24 mouse cellular contexts compared by ENCODE assay signal in the genomic region with DNA sequence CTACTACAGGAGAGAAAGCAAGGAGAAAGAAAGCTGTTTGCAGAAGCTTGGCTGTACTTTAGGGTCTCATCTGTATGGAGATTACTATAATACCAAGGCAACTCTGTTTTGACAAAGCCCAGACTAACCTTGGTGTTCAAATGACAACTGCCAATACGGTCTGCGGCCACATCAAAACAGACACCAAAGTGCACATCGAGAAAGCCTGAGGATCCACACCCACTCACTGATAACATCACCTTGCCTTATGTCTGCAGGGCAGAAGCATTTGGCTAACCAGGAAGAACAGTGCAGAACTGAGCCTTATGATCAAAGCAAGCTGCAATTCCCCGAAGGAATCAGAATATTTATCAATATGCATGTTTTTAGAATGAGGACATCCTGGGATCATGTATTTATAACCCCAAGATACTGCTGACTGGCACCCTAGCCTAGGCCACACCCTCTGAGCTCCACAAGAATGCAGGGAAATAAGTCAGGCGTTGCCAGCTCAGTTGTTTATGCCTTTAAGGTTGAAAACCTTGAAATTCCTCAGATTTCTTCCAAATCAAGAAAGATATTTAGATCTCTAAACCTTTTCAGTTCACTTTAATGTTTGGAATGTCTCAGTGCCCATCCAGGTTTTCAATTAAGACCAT.
DNase-seq lines count a peak whose midpoint lies in the region; ATAC-seq and TF ChIP-seq lines count a peak whose summit lies in the region.
"Had no signal": no experiment of that assay in that cellular context is flagged by ENCODE, and none has a peak within 500 bp of the region (broad histone marks: within the 10 kb centered on the region; RNA-seq: fewer than 3 reads in every experiment).

No protein-coding gene starts in this region.

- no peaks in the 10 kb centered on the region for H3K27me3 ChIP-seq in limb, embryonic 14.5 days (ENCODE audit: control insufficient read depth, insufficient read depth, low read length)
- H3K27me3 ChIP-seq in limb, embryonic 10.5 days (ENCODE audit: low read depth, poor library complexity, severe bottlenecking): no peaks in the 10 kb centered on the region
- no peaks in the 10 kb centered on the region for H3K27me3 ChIP-seq in midbrain, embryonic 16.5 days (ENCODE audit: control insufficient read depth, insufficient read depth, low read depth, low read length)
- H3K27me3 ChIP-seq: forebrain, embryonic 15.5 days; neural tube, embryonic 13.5 days had no signal

- H3K27ac ChIP-seq in limb, embryonic 14.5 days (replicated peaks; ENCODE audit: low read depth, low read length): no peak overlapping the region
- no peak overlapping the region for H3K27ac ChIP-seq in limb, embryonic 10.5 days
- H3K27ac ChIP-seq in midbrain, embryonic 16.5 days (ENCODE audit: low read length): no peak overlapping the region
- H3K27ac ChIP-seq: forebrain, embryonic 15.5 days; heart, adult 2 months; hindbrain, embryonic 10.5 days; hindbrain, postnatal 0 days; layer of hippocampus, adult 2 months; macrophage; neural tube, embryonic 13.5 days had no signal

- ATAC-seq in limb, embryonic 14.5 days (ENCODE audit: low FRiP score, low read depth): no peak
- no peak for ATAC-seq in midbrain, embryonic 16.5 days
- ATAC-seq: forebrain, embryonic 15.5 days; hindbrain, postnatal 0 days had no signal

- 68% methylated on average over 5 of the region's 5 CpGs for WGBS in limb, embryonic 14.5 days
- 77% methylated on average over 5 of the region's 5 CpGs for WGBS in limb, embryonic 10.5 days
- WGBS in midbrain, embryonic 16.5 days: 75% methylated on average over 5 of the region's 5 CpGs

- no peak overlapping the region for H3K4me3 ChIP-seq in limb, embryonic 14.5 days (replicated peaks; ENCODE audit: low read length)
- H3K4me3 ChIP-seq in limb, embryonic 10.5 days: no peak overlapping the region
- no peak overlapping the region for H3K4me3 ChIP-seq in midbrain, embryonic 16.5 days (ENCODE audit: low read depth, low read length)
- H3K4me3 ChIP-seq: erythroblast, embryonic 14.5 days; forebrain, embryonic 15.5 days; heart, adult 2 months; hindbrain, embryonic 10.5 days; layer of hippocampus, adult 2 months; neural tube, embryonic 13.5 days had no signal

- no peaks in the 10 kb centered on the region for H3K4me1 ChIP-seq in limb, embryonic 14.5 days (ENCODE audit: control insufficient read depth, insufficient read depth, low read length)
- H3K4me1 ChIP-seq in limb, embryonic 10.5 days: no peaks in the 10 kb centered on the region
- no peaks in the 10 kb centered on the region for H3K4me1 ChIP-seq in midbrain, embryonic 16.5 days (ENCODE audit: control insufficient read depth, insufficient read depth, low read length)
- H3K4me1 ChIP-seq: forebrain, embryonic 15.5 days; hindbrain, embryonic 10.5 days; neural tube, embryonic 13.5 days had no signal

- H3K4me2 ChIP-seq in limb, embryonic 14.5 days (replicated peaks; ENCODE audit: low read depth, low read length, severe bottlenecking): no peak overlapping the region
- no peak overlapping the region for H3K4me2 ChIP-seq in midbrain, embryonic 16.5 days (ENCODE audit: low read length)
- H3K4me2 ChIP-seq: forebrain, embryonic 15.5 days; liver, embryonic 11.5 days; lung, embryonic 14.5 days; midbrain, embryonic 11.5 days; neural tube, embryonic 13.5 days had no signal

- no peak for TF ChIP-seq POLR2A in limb, embryonic 14.5 days (IDR thresholded peaks at IDR 0.05; ENCODE audit: borderline replicate concordance, extremely low read depth, insufficient read depth, insufficient read length)

- no peak overlapping the region for H3K9ac ChIP-seq in limb, embryonic 14.5 days (ENCODE audit: low read depth, low read length, severe bottlenecking)
- no peak overlapping the region for H3K9ac ChIP-seq in midbrain, embryonic 16.5 days (ENCODE audit: low read depth, low read length)
- H3K9ac ChIP-seq: forebrain, embryonic 15.5 days; lung, embryonic 14.5 days; neural tube, embryonic 13.5 days had no signal

- no peaks in the 10 kb centered on the region for H3K9me3 ChIP-seq in limb, embryonic 14.5 days (ENCODE audit: control insufficient read depth, low read length)
- no peaks in the 10 kb centered on the region for H3K9me3 ChIP-seq in limb, embryonic 10.5 days (replicated peaks)
- H3K9me3 ChIP-seq in midbrain, embryonic 16.5 days (replicated peaks; ENCODE audit: control insufficient read depth, low read length, poor library complexity, severe bottlenecking): no peaks in the 10 kb centered on the region
- H3K9me3 ChIP-seq: forebrain, embryonic 15.5 days; hindbrain, embryonic 10.5 days; neural tube, embryonic 13.5 days had no signal

- no peaks in the 10 kb centered on the region for H3K36me3 ChIP-seq in limb, embryonic 14.5 days (ENCODE audit: control insufficient read depth, insufficient read depth, low read length)
- no peaks in the 10 kb centered on the region for H3K36me3 ChIP-seq in limb, embryonic 10.5 days
- no peaks in the 10 kb centered on the region for H3K36me3 ChIP-seq in midbrain, embryonic 16.5 days (ENCODE audit: control insufficient read depth, insufficient read depth, low read length)
- H3K36me3 ChIP-seq: forebrain, embryonic 15.5 days; hindbrain, embryonic 10.5 days; neural tube, embryonic 13.5 days had no signal

- peak; percentile 12 for DNase-seq in limb, embryonic 14.5 days (ENCODE audit: low spot score)
- DNase-seq in limb, embryonic 10.5 days (ENCODE audit: low spot score): no peak
- DNase-seq in CD4-positive helper T cell, adult 2 months (ENCODE audit: low read depth, low spot score): peak; percentile 69
- peak; percentile 31 for DNase-seq in T-cell, adult 2 months (ENCODE audit: low spot score)
- peak; percentile 16 for DNase-seq in thymus, postnatal 14 days
- no peak for DNase-seq in gastrocnemius, adult 8-10 months (ENCODE audit: low spot score in 2 of 2)
- DNase-seq in lung, postnatal 25 days (ENCODE audit: low spot score): no peak
- DNase-seq: adrenal gland, postnatal 36 days; gastrocnemius, postnatal 25 days; heart, adult 2 months; kidney, adult 8-10 months; kidney, postnatal 14 days; left cerebral cortex, postnatal 4 days; lung, embryonic 14.5 days had no signal

Comparison
In these comparisons a context has a peak if more than half of its experiments do, and no peak if none do; other contexts are left out.
1. DNase-seq: peak in limb, embryonic 14.5 days (single experiment), CD4-positive helper T cell, adult 2 months (single experiment), T-cell, adult 2 months (single experiment) and thymus, postnatal 14 days (single experiment); none in limb, embryonic 10.5 days (single experiment), gastrocnemius, adult 8-10 months (0 of 2) and lung, postnatal 25 days (single experiment).